Mouse (Mus musculus) ovary, postnatal 36 days (tissue): ENCODE measurements around the gene Vmn2r22.
"Not testable (repeated sequence)": the region's sequence is repeated elsewhere in the genome, so short reads cannot be mapped to it uniquely, and the experiment has no call there.

Source experiments
- DNase-seq: peaks from one replicate; pipeline ENCODE4 v3.0.0; 2022; ENCODE audit warnings: low spot score, mixed read lengths

Vmn2r22 gene

DNA sequence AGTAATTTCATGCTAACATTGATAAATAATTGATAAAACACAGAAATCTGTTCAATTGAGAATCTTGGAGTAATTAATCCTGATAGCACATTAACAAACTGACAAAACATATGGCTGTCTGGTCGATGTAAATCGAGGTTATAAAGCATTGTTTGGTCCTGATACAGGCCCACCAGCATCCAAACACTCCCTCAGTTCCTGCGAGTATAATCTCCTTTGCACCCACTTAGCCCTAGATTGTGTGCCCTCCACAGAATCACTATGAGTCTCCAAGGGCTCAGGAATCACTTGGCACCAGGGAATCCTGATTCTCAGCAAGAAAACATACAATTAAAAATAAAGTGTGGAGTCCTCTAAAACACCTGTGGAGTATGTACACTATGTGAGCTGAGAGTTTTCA is at the start of gene Vmn2r22:
TSS of gene Vmn2r22 (minus strand) at position 101 of the 400 bp plus-strand sequence.
- not testable (repeated sequence) for DNase-seq

GRCm38 (mm10) chr6:123697213-123697612 is 46.7 kb upstream of the Vmn2r22 start:
- no peak for DNase-seq

DNA sequence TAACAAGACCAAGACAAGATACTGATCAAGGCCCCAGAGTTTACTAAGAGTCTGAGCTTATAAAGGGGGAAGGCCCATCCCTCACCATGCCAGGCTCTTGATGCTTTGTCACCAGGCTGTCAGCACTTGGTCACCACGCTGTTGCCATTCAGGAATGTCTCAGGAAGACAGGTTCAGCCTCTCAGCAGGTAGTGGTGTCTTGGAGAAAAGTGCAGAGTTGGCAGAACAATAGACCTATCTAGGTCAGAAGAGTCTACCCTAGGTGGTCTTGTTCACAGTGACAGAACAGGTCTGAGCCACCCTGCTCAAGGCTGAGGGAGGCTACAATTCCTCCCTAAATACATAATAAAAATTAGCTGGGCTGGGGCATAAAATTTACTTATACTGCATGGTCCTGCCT is 46.1 kb upstream of the Vmn2r22 start:
- DNase-seq = not testable (repeated sequence)

- DNase-seq = no peak
Measured at GRCm38 (mm10) chr6:123657040-123657439, 6.5 kb upstream of the Vmn2r22 start.

DNA sequence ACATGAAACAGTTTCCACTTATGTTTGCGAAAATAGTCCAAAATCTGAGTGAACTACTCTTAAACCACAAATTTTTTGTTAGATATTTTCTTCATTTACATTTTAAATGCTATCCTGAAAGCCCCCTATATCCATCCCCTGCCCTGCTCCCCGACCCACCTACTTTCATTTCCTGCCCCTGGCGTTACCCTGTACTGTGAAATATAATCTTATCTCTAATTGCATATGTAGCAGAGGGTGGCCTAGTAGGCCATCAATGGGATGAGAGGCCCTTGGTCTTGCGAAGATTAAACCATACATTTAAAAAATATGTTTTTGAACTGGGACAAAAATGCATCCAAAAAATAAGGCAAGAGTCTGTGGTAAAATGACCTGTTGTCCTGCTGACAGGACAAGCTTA is 11.1 kb downstream of the Vmn2r22 start:
- DNase-seq = not testable (repeated sequence)

DNA sequence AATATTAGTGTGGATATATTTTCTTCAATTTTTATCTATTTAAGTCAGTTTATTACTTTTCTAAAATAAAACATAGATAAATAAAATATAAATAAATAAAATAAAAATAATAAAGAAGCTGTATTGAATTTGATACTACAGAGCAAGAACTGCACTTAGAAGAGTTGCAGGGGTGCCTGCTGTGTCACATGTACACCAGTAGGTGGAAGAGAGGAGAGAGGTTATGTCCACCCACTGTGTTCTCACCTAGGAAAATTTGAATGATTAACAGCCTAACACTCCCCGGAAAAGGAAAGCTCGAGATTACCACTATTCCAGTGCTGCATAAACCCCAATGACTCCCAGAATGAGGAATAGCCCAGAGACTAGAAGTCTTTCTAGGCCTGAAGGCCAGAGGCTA is 26.7 kb downstream of the Vmn2r22 start:
- DNase-seq = not testable (repeated sequence)

DNA sequence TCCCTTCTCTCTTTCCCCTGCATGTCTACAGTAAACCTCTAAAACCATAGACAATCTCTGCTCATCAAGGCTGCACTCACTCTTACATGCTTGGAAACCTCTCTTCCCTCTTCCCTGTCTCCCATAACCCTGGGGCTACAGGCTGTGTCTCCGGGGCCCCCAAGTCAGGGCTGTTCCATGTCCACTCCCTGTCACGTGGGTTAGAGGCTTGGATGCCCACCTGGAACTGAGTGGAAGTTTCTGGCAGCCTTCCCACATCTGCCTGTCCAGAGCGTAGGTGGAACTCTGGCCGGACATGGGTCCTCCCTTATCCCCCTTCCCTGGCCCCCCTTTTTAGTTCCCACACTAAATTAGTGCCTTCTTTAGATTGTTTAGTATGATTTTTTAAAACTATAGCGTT is 62.2 kb downstream of the Vmn2r22 start:
- not testable (repeated sequence) for DNase-seq

- DNase-seq = not testable (repeated sequence)
Measured at GRCm38 (mm10) chr6:123587796-123588328, 62.7 kb downstream of the Vmn2r22 start.

- not testable (repeated sequence) for DNase-seq
Measured at GRCm38 (mm10) chr6:123583988-123584387, 66.5 kb downstream of the Vmn2r22 start.

DNA sequence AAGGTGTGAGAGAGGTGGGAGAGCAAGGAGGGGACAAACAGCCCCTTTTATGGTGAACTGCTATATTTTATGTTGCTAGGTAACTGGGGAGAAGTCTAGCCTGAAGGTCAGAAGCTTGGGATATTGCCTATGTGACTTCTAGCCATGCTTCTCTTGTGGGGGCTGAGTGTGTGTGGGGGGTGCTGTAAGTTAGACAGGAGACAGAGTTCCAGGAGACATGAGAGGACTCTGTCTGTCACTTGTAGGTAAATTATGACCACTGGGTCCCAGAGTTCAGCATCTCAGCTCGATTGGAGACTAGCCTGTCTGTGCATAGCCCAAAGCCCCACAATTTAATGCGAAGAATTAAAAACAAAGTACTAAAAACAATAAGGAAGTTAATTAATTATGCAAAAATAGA is 75.8 kb downstream of the Vmn2r22 start:
- not testable (repeated sequence) for DNase-seq
